Mouse (Mus musculus) liver, adult 2 months (tissue): Measurements from ENCODE around the gene Kdelr1.

Experiments used
- CTCF ChIP-seq: fragments of 200-500 bp; IDR thresholded peaks from 2 replicates; pipeline ENCODE4 v1.5.1; 2011; ENCODE audit warnings: low read depth, low read length, control low read depth
- POLR2A ChIP-seq: fragments of 200-500 bp; IDR thresholded peaks from 2 replicates; pipeline ENCODE4 v1.6.1; 2011; ENCODE audit warnings: low read length, control low read depth; ENCODE audit not compliant: insufficient read depth; ENCODE audit errors: extremely low read depth

DNA sequence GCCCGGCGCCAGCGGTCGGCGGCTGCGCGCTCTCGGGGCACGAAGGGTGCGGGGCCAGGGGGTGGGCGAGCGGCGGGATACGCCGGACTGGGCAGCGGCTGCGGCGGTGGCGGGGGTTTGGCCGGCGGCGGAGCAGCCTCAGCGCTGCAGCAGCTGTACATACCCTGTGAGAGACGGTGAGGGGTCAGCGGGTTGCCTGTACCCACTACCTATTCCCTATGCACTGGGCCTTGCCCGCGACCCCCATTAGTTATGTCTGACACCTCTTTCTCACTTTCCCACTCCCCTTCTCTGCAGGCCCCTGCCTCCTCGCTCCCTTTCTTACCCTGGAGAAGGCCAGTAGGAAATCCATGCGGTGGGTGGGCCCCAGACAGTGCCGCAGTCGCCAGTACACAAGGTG, 38.6 kb upstream of the Kdelr1 start:
- no peak for TF ChIP-seq CTCF
- no peak for TF ChIP-seq POLR2A
